Mouse (Mus musculus) embryonic facial prominence, embryonic 14.5 days (tissue): ENCODE results near the gene Ovol1. TPM values are rescaled to one million over a fixed set of nuclear protein-coding genes. Genes with fewer than 3 reads are reported as not detected.

Experiments used
- ATAC-seq: fragments of 200-750 bp; cut with Nextera tagmentation; 2 replicates; pipeline ENCODE4 v1.8.0; 2017; ENCODE audit warnings: low read depth, moderate number of reproducible peaks, moderate TSS enrichment
- DNase-seq: peaks from one replicate; pipeline ENCODE4 v3.0.0-alpha.2; 2015; ENCODE audit warnings: low spot score
- H3K27ac ChIP-seq: fragments of 300-500 bp; sonication (generic); replicated peaks from 2 replicates; pipeline ENCODE4 v1.5.1; 2014; ENCODE audit warnings: low read depth, mild to moderate bottlenecking, low read length, moderate library complexity
- H3K27me3 ChIP-seq: fragments of 300-500 bp; sonication (generic); replicated peaks from 2 replicates; pipeline ENCODE4 v1.6.1; 2014; ENCODE audit warnings: low read length; ENCODE audit not compliant: control insufficient read depth, insufficient read depth
- H3K36me3 ChIP-seq: fragments of 300-500 bp; sonication (generic); 2 replicates; pipeline ENCODE4 v1.6.1; 2014; ENCODE audit warnings: low read length, mixed read lengths; ENCODE audit not compliant: control insufficient read depth, insufficient read depth
- H3K4me1 ChIP-seq: fragments of 300-500 bp; sonication (generic); 2 replicates; pipeline ENCODE4 v1.6.1; 2014; ENCODE audit warnings: antibody characterized with exemption, low read length; ENCODE audit not compliant: control insufficient read depth, insufficient read depth
- H3K4me2 ChIP-seq: fragments of 300-500 bp; sonication (generic); 2 replicates; pipeline ENCODE4 v1.6.1; 2014; ENCODE audit warnings: low read depth, mild to moderate bottlenecking, low read length, moderate library complexity, mixed read lengths
- H3K4me3 ChIP-seq: fragments of 300-500 bp; sonication (generic); 2 replicates; pipeline ENCODE4 v1.5.1; 2014; ENCODE audit warnings: low read depth, mild to moderate bottlenecking, low read length
- H3K9ac ChIP-seq: fragments of 300-500 bp; sonication (generic); 2 replicates; pipeline ENCODE4 v1.6.1; 2014; ENCODE audit warnings: low read depth, mild to moderate bottlenecking, low read length, moderate library complexity, mixed read lengths
- H3K9me3 ChIP-seq: fragments of 300-500 bp; sonication (generic); 2 replicates; pipeline ENCODE4 v1.6.1; 2016; ENCODE audit warnings: low read length; ENCODE audit not compliant: control insufficient read depth
- WGBS: fragments of 180-500 bp; shearing (Covaris S2); extraction: QIAGEN DNeasy Blood & Tissue Kit; methylation state at CpG from one replicate; pipeline ENCODE4 v1.1.7; 2014; 5-methylcytosine and 5-hydroxymethylcytosine counted together
- polyA plus RNA-seq: library from polyadenylated mRNA; unstranded; fragments of >200 nt; fragmentation: Nextera tagmentation; extraction: Ambion mirVana; gene quantifications from 2 replicates; pipeline ENCODE4 v1.2.1, GENCODE M21; 2014

The Ovol1 gene
- polyA plus RNA-seq, 1 experiment from 2014 or later: 6.1 TPM

- no peak overlapping the region for H3K27ac ChIP-seq
- peaks cover 31% of the 10 kb centered on the region for H3K27me3 ChIP-seq
- no peaks in the 10 kb centered on the region for H3K4me1 ChIP-seq
- DNase-seq (no peak), ATAC-seq (no peak)
- no peaks in the 10 kb centered on the region for H3K36me3 ChIP-seq
- H3K9ac ChIP-seq: no peak overlapping the region
- 71% methylated on average over 14 of the region's 14 CpGs for WGBS
- H3K4me3 ChIP-seq: no peak overlapping the region
- no peaks in the 10 kb centered on the region for H3K9me3 ChIP-seq
- no peak overlapping the region for H3K4me2 ChIP-seq
Observed at GRCm38 (mm10) chr19:5554212-5554611, 6.2 kb downstream of the Ovol1 start.

DNA sequence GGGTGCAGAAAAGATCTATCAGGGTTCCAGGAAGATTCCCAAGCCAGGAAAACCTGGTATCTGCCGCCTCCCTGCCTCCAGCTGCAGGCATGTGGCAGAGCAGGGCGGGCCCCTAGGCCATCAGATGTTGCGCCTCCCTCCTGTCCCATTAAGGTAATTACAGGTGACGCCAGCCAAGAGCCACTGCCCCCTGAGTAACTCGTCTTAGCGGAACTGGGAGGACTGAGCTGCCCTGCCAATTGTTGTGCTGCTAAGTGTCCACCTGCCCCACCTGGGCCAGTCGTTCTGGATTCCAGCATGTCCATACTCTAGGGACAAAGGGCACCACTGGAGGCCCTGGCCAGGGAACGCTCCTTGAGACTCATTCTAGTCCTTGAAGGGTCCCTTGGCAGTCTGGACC lies 6.6 kb downstream of the Ovol1 start:
- WGBS: 35% methylated on average over 6 of the region's 8 CpGs
- DNase-seq: no peak
- no peak for ATAC-seq
- H3K27ac ChIP-seq: no peak overlapping the region
- peaks cover 27% of the 10 kb centered on the region for H3K27me3 ChIP-seq
- H3K4me1 ChIP-seq: no peaks in the 10 kb centered on the region
- no peaks in the 10 kb centered on the region for H3K36me3 ChIP-seq
- H3K9me3 ChIP-seq: no peaks in the 10 kb centered on the region
- H3K4me3 ChIP-seq: no peak overlapping the region
- H3K9ac ChIP-seq: no peak overlapping the region
- no peak overlapping the region for H3K4me2 ChIP-seq

GRCm38 (mm10) chr19:5547471-5548056 lies 12.9 kb downstream of the Ovol1 start:
- H3K27me3 ChIP-seq: no peaks in the 10 kb centered on the region
- no peaks in the 10 kb centered on the region for H3K9me3 ChIP-seq
- H3K4me1 ChIP-seq: no peaks in the 10 kb centered on the region
- no peak overlapping the region for H3K4me2 ChIP-seq
- DNase-seq (no peak), ATAC-seq (no peak)
- no peaks in the 10 kb centered on the region for H3K36me3 ChIP-seq
- H3K9ac ChIP-seq: no peak overlapping the region
- H3K27ac ChIP-seq: no peak overlapping the region
- no peak overlapping the region for H3K4me3 ChIP-seq
- WGBS: 68% methylated on average over 4 of the region's 4 CpGs

DNA sequence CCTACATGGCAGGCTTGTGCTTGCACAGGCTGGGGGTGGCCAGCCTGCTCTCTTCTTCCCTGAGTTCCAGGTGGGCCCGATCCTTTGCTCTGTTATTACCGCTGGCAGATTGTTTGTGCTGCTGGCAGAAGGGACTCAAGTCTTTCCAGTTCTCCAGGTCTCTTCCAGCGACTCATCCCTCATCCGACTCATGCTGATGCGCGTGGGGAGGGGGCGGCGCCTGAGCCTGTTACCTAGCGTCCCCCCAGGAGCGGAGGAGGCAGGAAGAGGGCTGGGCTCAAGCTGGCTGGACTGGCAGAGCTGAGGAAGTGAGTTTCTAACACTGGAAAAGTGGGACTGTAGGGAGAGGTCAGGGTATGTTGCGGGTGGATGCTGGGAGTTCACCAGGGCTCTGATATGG lies 16.4 kb downstream of the Ovol1 start:
- ATAC-seq: no peak
- WGBS: 50% methylated on average over 10 of the region's 11 CpGs
- no peak overlapping the region for H3K4me2 ChIP-seq
- H3K4me3 ChIP-seq: no peak overlapping the region
- H3K36me3 ChIP-seq: no peaks in the 10 kb centered on the region
- H3K9me3 ChIP-seq: no peaks in the 10 kb centered on the region
- peaks cover 4% of the 10 kb centered on the region; the same call in 1 of the 2 replicates for H3K4me1 ChIP-seq
- H3K27me3 ChIP-seq: no peaks in the 10 kb centered on the region
- no peak for DNase-seq
- no peak overlapping the region for H3K9ac ChIP-seq
- H3K27ac ChIP-seq: no peak overlapping the region

- Histone ChIP-seq H3K9ac (no peak overlapping the region), H3K4me1 (peaks cover 4% of the 10 kb centered on the region; the same call in 1 of the 2 replicates), H3K4me3 (no peak overlapping the region), H3K27me3 (no peaks in the 10 kb centered on the region), H3K27ac (no peak overlapping the region), H3K4me2 (no peak overlapping the region), H3K36me3 (no peaks in the 10 kb centered on the region), H3K9me3 (no peaks in the 10 kb centered on the region)
- ATAC-seq (no peak), DNase-seq (no peak)
- 83% methylated on average over 9 of the region's 9 CpGs for WGBS
Observed at GRCm38 (mm10) chr19:5543362-5543761, 17.1 kb downstream of the Ovol1 start.

DNA sequence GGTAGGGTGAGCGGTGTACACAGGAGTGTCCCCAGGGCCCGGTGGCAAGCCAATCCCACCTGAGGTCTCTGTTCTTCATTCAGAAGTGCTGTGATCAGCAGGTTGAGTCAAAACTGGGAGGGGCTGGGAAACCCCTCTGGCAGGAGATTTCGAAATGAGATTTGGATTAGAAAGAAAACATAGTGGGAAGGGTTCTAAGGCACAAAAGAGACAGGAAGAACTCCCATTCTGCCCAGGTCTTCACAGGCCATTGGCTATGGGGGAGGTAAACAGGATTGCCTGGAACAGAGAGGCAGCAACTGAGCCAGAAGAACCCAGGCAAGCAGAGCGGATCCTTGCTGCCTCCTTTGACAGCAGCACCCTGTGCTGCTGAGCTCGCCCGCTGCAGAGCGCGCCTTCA lies 21.7 kb downstream of the Ovol1 start:
- no peak overlapping the region; the same call in 1 of the 2 replicates for H3K27ac ChIP-seq
- H3K4me3 ChIP-seq: no peak overlapping the region
- no peak for DNase-seq
- no peak overlapping the region for H3K9ac ChIP-seq
- H3K27me3 ChIP-seq: no peaks in the 10 kb centered on the region
- H3K9me3 ChIP-seq: no peaks in the 10 kb centered on the region
- 54% methylated on average over 8 of the region's 8 CpGs for WGBS
- peaks cover 4% of the 10 kb centered on the region; the same call in 1 of the 2 replicates for H3K4me1 ChIP-seq
- no peaks in the 10 kb centered on the region for H3K36me3 ChIP-seq
- H3K4me2 ChIP-seq: no peak overlapping the region
- ATAC-seq: no peak

DNA sequence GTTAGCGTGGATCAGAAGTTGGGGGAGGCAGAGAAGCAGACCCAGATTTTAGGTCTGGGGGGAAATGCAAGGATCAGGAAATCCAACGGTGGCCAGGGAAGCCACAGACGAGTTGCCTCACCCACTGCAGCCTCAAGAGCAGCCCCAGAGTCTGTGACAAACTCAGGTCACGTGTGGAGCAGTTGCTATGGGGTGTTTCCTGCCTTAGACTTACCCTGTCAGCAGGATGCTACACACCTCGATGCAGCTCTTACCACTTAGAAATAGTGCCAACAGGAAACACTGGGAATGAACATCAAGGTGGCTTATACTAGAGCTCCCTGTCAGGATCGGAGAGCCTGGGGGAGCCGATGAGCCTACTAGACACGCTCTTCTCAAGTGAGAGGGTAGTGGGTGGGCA lies 27.9 kb downstream of the Ovol1 start:
- DNase-seq (no peak), ATAC-seq (no peak)
- Histone ChIP-seq H3K4me2 (no peak overlapping the region), H3K27ac (no peak overlapping the region), H3K9ac (no peak overlapping the region), H3K36me3 (no peaks in the 10 kb centered on the region), H3K4me3 (no peak overlapping the region), H3K27me3 (no peaks in the 10 kb centered on the region; the same call in 1 of the 2 replicates), H3K9me3 (no peaks in the 10 kb centered on the region), H3K4me1 (0 out of 2 replicates have a peak, but pooled peaks cover 5% of the 10 kb centered on the region)
- 68% methylated on average over 8 of the region's 8 CpGs for WGBS

GRCm38 (mm10) chr19:5530138-5530524 lies 30.3 kb downstream of the Ovol1 start:
- ATAC-seq (no peak), DNase-seq (no peak)
- Histone ChIP-seq H3K4me2 (peak overlapping the region; percentile 51; the same call in 1 of the 2 replicates), H3K4me3 (no peak overlapping the region), H3K4me1 (0 out of 2 replicates have a peak, but pooled peaks cover 5% of the 10 kb centered on the region), H3K27me3 (no peaks in the 10 kb centered on the region; the same call in 1 of the 2 replicates), H3K36me3 (no peaks in the 10 kb centered on the region), H3K27ac (peak overlapping the region; percentile 33), H3K9ac (no peak overlapping the region), H3K9me3 (no peaks in the 10 kb centered on the region)
- WGBS: 43% methylated on average over 7 of the region's 7 CpGs
